8 mouse cellular contexts compared by ENCODE assay signal in the genomic region with DNA sequence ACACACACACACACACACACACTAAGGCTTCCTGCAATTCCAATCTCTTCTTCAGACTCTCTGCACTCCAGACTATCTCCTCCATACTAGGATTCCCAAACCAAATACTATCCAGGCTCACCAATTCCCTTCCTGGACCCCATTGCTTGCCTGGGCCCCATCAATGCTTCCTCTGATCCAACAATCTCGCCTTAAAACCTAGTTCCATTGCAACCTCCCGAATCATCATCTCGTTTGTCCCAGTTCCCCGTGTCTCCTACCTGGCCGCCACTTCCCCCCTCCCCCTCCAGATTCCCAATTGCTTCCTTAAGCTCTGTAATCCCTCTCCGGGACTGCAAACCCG. TPM values are rescaled to one million over a fixed set of nuclear protein-coding genes. Genes with fewer than 3 reads are reported as not detected.
DNase-seq lines count a peak whose midpoint lies in the region; ATAC-seq and TF ChIP-seq lines count a peak whose summit lies in the region.

No protein-coding gene starts in this region.

- H3K4me2 ChIP-seq in heart, embryonic 15.5 days, result peak overlapping the region; percentile 83
- peak overlapping the region; percentile 78 for H3K4me2 ChIP-seq in forebrain, postnatal 0 days (ENCODE audit: low read depth)

- peak overlapping the region; percentile 83 for H3K4me3 ChIP-seq in heart, embryonic 15.5 days
- H3K4me3 ChIP-seq in G1E (ENCODE audit: low read depth, low read length) (peak overlapping the region; percentile 98), macrophage (ENCODE audit: inconsistent target) (peak overlapping the region; percentile 93)
- H3K4me3 ChIP-seq in forebrain, postnatal 0 days (ENCODE audit: low read depth, low read length), result peak overlapping the region; percentile 88

- peaks cover 52% of the 10 kb centered on the region for H3K4me1 ChIP-seq in heart, embryonic 15.5 days (replicated peaks)
- peaks cover 63% of the 10 kb centered on the region for H3K4me1 ChIP-seq in G1E (ENCODE audit: insufficient read depth, low read depth, low read length)
- H3K4me1 ChIP-seq in forebrain, postnatal 0 days (ENCODE audit: insufficient read depth), result peaks cover 15% of the 10 kb centered on the region

- no peak for DNase-seq in heart, postnatal 10 days
- DNase-seq in G1E (ENCODE audit: low spot score), result no peak
- no peak for DNase-seq in forebrain, postnatal 0 days
- DNase-seq in spleen, postnatal 14 days (ENCODE audit: low spot score in 2 of 2), result no peak
- DNase-seq in gastrocnemius, postnatal 36 days, result no peak
- DNase-seq in cerebellum, adult 18-20 months, result no peak

- peaks cover 54% of the 10 kb centered on the region for H3K79me2 ChIP-seq in macrophage (ENCODE audit: inconsistent target)

- TF ChIP-seq CTCF in G1E (IDR thresholded peaks at IDR 0.05; ENCODE audit: low read depth, low read length), result no peak
- TF ChIP-seq CTCF in forebrain, postnatal 0 days (IDR thresholded peaks at IDR 0.05; ENCODE audit: low read depth), result no peak

- no peak for ATAC-seq in heart, embryonic 15.5 days (replicated peaks; ENCODE audit: insufficient number of reproducible peaks, insufficient read depth, low FRiP score, low read depth)
- ATAC-seq in G1E (ENCODE audit: extremely low read depth, insufficient number of reproducible peaks, low FRiP score, poor library complexity, severe bottlenecking), result no peak
- ATAC-seq in forebrain, postnatal 0 days, result no peak

- H3K9me3 ChIP-seq in heart, embryonic 15.5 days (replicated peaks), result no peaks in the 10 kb centered on the region
- no peaks in the 10 kb centered on the region for H3K9me3 ChIP-seq in G1E (replicated peaks)
- no peaks in the 10 kb centered on the region for H3K9me3 ChIP-seq in forebrain, postnatal 0 days (ENCODE audit: low read length)

- H3K9ac ChIP-seq in heart, embryonic 15.5 days, result peak overlapping the region; percentile 99
- H3K9ac ChIP-seq in forebrain, postnatal 0 days, result peak overlapping the region; percentile 93

- under 1% methylated on average over 7 of the region's 7 CpGs for WGBS in heart, embryonic 15.5 days
- WGBS in forebrain, postnatal 0 days, result 1% methylated on average over 7 of the region's 7 CpGs
- WGBS in macrophage (ENCODE audit: missing documents), result 1% methylated on average over 7 of the region's 7 CpGs

- peak overlapping the region; percentile 97 for H3K27ac ChIP-seq in heart, embryonic 15.5 days
- peak overlapping the region; percentile 87 for H3K27ac ChIP-seq in forebrain, postnatal 0 days (ENCODE audit: low read depth, low read length)
- H3K27ac ChIP-seq in macrophage, result peak overlapping the region; percentile 46

- intact Hi-C loops in heart, postnatal 10 days (cut with DNase I), result loop anchor here (1.0 kb wide), 1 partner anchor 18 kb away; no protein-coding TSS in a partner anchor
- intact Hi-C loops in gastrocnemius, postnatal 36 days (cut with DNase I), result no loop called here

- H3K36me3 ChIP-seq in heart, embryonic 15.5 days, result no peaks in the 10 kb centered on the region
- H3K36me3 ChIP-seq in G1E (replicated peaks) (peaks cover 25% of the 10 kb centered on the region), macrophage (ENCODE audit: inconsistent target) (no peaks in the 10 kb centered on the region)
- H3K36me3 ChIP-seq in forebrain, postnatal 0 days (ENCODE audit: insufficient read depth), result no peaks in the 10 kb centered on the region

- no peaks in the 10 kb centered on the region for H3K27me3 ChIP-seq in heart, embryonic 15.5 days
- H3K27me3 ChIP-seq in G1E (ENCODE audit: insufficient read depth, low read length), result no peaks in the 10 kb centered on the region
- H3K27me3 ChIP-seq in forebrain, postnatal 0 days (ENCODE audit: insufficient read depth, low read length), result no peaks in the 10 kb centered on the region

RNA-seq across cellular contexts. Expression of a gene that starts 0.6 kb away (rescaled TPM):
- polyA plus RNA-seq in heart, embryonic 15.5 days (2015; fragmentation: Nextera tagmentation; extraction: Ambion mirVana), result 236 and 281 TPM in 2 replicates
- total RNA-seq in heart, postnatal 10 days (2021), result 100 to 1,000 TPM; 173 to 174 TPM
- total RNA-seq in G1E (2014; fragmentation: Nextera tagmentation) (119 and 121 TPM in 2 replicates), G1E (2017) (28.1 and 30.3 TPM in 2 replicates)
- polyA plus RNA-seq in G1E (2012) (259 and 260 TPM in 2 replicates), macrophage (2018) (117 to 186 TPM (median 183 TPM) in 3 replicates)
- 45.1 and 71.2 TPM in 2 replicates for total RNA-seq in forebrain, postnatal 0 days (2014; rRNA removed)
- polyA plus RNA-seq in forebrain, postnatal 0 days (2015; fragmentation: Nextera tagmentation; extraction: Ambion mirVana), result 96.0 and 103 TPM in 2 replicates
- 100 to 1,000 TPM in 2 of 26 experiments, 10 to 100 TPM in 24; 30.6 to 199 (median 65.0) TPM for total RNA-seq in macrophage (2018; cell fraction: chromatin; rRNA removed)
- total RNA-seq in macrophage (2018; cell fraction: cytosol; rRNA removed), result 100 to 1,000 TPM; 111 to 157 (median 131) TPM
- total RNA-seq in macrophage (2018; cell fraction: nucleus; rRNA removed), result 100 to 1,000 TPM in 1 of 26 experiments, 10 to 100 TPM in 25; 56.6 to 111 (median 76.5) TPM
- 10 to 100 TPM; 31.6 to 35.1 TPM for total RNA-seq in gastrocnemius, postnatal 36 days (2021)

RNA-seq across cellular contexts. Expression of a gene that starts 20.1 kb away (rescaled TPM):
- 239 and 261 TPM in 2 replicates for polyA plus RNA-seq in heart, embryonic 15.5 days (2015; fragmentation: Nextera tagmentation; extraction: Ambion mirVana)
- 100 to 1,000 TPM; 185 to 188 TPM for total RNA-seq in heart, postnatal 10 days (2021)
- total RNA-seq in G1E (2014; fragmentation: Nextera tagmentation) (280 and 322 TPM in 2 replicates), G1E (2017) (377 and 459 TPM in 2 replicates)
- polyA plus RNA-seq in G1E (2012) (91.7 and 199 TPM in 2 replicates), macrophage (2018) (201 to 248 TPM (median 241 TPM) in 3 replicates)
- 360 and 399 TPM in 2 replicates for total RNA-seq in forebrain, postnatal 0 days (2014; rRNA removed)
- 318 and 368 TPM in 2 replicates for polyA plus RNA-seq in forebrain, postnatal 0 days (2015; fragmentation: Nextera tagmentation; extraction: Ambion mirVana)
- total RNA-seq in macrophage (2018; cell fraction: chromatin; rRNA removed), result 10 to 100 TPM in 25 of 26 experiments, 1 to 10 TPM in 1; 9.3 to 72.1 (median 34.4) TPM
- total RNA-seq in macrophage (2018; cell fraction: cytosol; rRNA removed), result 100 to 1,000 TPM; 134 to 274 (median 165) TPM
- 10 to 100 TPM; 30.4 to 70.0 (median 47.1) TPM for total RNA-seq in macrophage (2018; cell fraction: nucleus; rRNA removed)
- total RNA-seq in gastrocnemius, postnatal 36 days (2021), result 100 to 1,000 TPM; 119 to 125 TPM

RNA-seq across cellular contexts. Expression of a gene that starts 20.3 kb away (rescaled TPM):
- 2.8 and 7.6 TPM in 2 replicates for polyA plus RNA-seq in heart, embryonic 15.5 days (2015; fragmentation: Nextera tagmentation; extraction: Ambion mirVana)
- total RNA-seq in heart, postnatal 10 days (2021), result 1 to 10 TPM; 2.0 to 2.2 TPM
- 9.6 and 15.9 TPM in 2 replicates for total RNA-seq in G1E (2014; fragmentation: Nextera tagmentation)
- 9.1 and 16.1 TPM in 2 replicates for total RNA-seq in G1E (2017)
- polyA plus RNA-seq in G1E (2012), result 58.0 and 67.4 TPM in 2 replicates
- 3.6 and 8.9 TPM in 2 replicates for total RNA-seq in forebrain, postnatal 0 days (2014; rRNA removed)
- polyA plus RNA-seq in forebrain, postnatal 0 days (2015; fragmentation: Nextera tagmentation; extraction: Ambion mirVana), result 18.8 and 18.9 TPM in 2 replicates
- 10 to 100 TPM in 2 of 26 experiments, 1 to 10 TPM in 24; 1.4 to 11.2 (median 6.7) TPM for total RNA-seq in macrophage (2018; cell fraction: chromatin; rRNA removed)
- total RNA-seq in macrophage (2018; cell fraction: cytosol; rRNA removed), result 1 to 10 TPM; 2.6 to 8.3 (median 4.4) TPM
- 10 to 100 TPM in 1 of 26 experiments, 1 to 10 TPM in 25; 1.5 to 14.1 (median 5.7) TPM for total RNA-seq in macrophage (2018; cell fraction: nucleus; rRNA removed)
- 3.7 to 5.2 TPM (median 4.7 TPM) in 3 replicates for polyA plus RNA-seq in macrophage (2018)
- total RNA-seq in gastrocnemius, postnatal 36 days (2021), result under 1 TPM; 0.27 to 0.46 TPM

Comparison
In these comparisons a context has a peak if more than half of its experiments do, and no peak if none do; other contexts are left out.
1. H3K27ac ChIP-seq: peak in every context shown above with its lines; median percentile 97 in heart, embryonic 15.5 days; 87 in forebrain, postnatal 0 days; 46 in macrophage.